Mouse (Mus musculus): ENCODE results near the gene Pde6d.

Pde6d gene

GRCm38 (mm10) chr1:86503165-86503747 lies 79.2 kb downstream of the Pde6d start:
- peak; percentile 79 for DNase-seq (ENCODE audit: extremely low spot score)

- no peak for DNase-seq (ENCODE audit: extremely low spot score)
Observed at GRCm38 (mm10) chr1:86502221-86503048, 80.0 kb downstream of the Pde6d start.

GRCm38 (mm10) chr1:86501559-86501958 lies 80.9 kb downstream of the Pde6d start:
- DNase-seq (ENCODE audit: extremely low spot score): peak; percentile 92

GRCm38 (mm10) chr1:86501114-86501532 lies 81.3 kb downstream of the Pde6d start:
- peak; percentile 77 for DNase-seq (ENCODE audit: extremely low spot score)

- no peak for DNase-seq (ENCODE audit: extremely low spot score)
Observed at GRCm38 (mm10) chr1:86500681-86501080, 81.7 kb downstream of the Pde6d start.

- DNase-seq (ENCODE audit: extremely low spot score): no peak
Observed at GRCm38 (mm10) chr1:86499903-86500302, 82.5 kb downstream of the Pde6d start.

- no peak for DNase-seq (ENCODE audit: extremely low spot score)
Observed at GRCm38 (mm10) chr1:86498611-86499010, 83.8 kb downstream of the Pde6d start.

GRCm38 (mm10) chr1:86497986-86498385 lies 84.4 kb downstream of the Pde6d start:
- DNase-seq (ENCODE audit: extremely low spot score): no peak

- no peak for DNase-seq (ENCODE audit: extremely low spot score)
Observed at GRCm38 (mm10) chr1:86497361-86497760, 85.1 kb downstream of the Pde6d start.

- no peak for DNase-seq (ENCODE audit: extremely low spot score)
Observed at GRCm38 (mm10) chr1:86496340-86496739, 86.1 kb downstream of the Pde6d start.

- DNase-seq (ENCODE audit: extremely low spot score): no peak
Observed at GRCm38 (mm10) chr1:86493783-86494182, 88.6 kb downstream of the Pde6d start.
